Mouse (Mus musculus): ENCODE measurements around the gene Etl4. TPM values are rescaled to one million over a fixed set of nuclear protein-coding genes. Genes with fewer than 3 reads are reported as not detected.

The Etl4 gene
- total RNA-seq, 2 experiments from 2014 or later, result 59.9 to 60.0 TPM

DNA sequence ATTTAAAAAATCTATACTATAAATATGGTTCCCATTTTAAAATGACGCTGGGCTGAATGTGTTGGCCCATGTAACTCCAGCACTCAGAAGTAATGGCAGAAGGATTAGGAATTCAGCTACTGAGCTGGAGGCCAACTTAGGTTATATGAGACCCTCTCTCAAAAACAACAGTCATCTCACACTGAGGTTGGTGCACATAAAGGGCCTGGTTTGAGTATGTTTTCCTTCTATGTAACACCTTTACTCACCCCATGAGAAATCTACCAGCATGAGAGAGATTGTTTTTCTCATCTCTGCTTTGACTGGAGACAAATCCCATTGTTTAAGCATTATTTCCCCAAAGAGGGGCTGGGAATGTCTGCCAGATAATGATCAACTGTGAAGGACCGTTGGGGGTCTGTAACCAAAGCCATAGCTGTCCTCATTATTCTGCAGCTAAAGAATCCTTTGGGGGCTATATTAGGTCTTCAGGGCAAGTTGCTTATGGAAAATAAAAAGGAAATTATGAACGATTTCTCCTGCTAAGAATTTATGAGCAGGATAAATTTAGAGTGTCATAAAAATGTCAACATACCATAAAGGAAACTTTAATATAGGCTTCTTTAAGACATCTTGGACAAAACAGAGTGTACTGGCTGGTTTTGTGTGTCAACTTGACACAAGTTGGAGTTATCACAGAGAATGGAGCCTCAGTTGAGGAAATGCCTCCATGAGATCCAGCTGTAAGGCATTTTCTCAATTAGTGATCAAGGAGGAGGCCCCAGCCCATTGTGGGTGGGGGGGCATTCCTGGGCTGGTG lies 922.2 kb downstream of the Etl4 start:
- DNase-seq (ENCODE audit: low spot score in 2 of 2), result no peak

DNA sequence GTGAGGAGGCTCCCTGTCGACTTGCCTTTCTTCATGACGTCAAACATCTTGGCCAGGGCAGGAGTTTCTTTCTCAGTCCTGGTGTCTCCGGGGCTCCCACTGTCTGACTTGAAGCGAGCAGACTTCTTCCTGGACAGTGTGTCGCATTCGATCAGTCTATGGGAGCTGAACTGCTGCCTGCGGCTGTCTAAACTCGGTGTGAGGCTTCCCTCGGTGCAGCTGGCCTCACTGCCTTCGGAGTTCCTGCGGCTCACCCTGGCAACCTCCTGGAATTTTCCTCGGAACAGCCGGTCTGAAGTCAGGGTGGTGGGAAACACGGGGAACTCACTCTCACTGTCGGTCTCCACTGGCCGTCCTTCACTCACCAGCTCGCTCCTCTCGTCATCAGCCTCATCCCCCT lies 939.8 kb downstream of the Etl4 start:
- no peak for DNase-seq (ENCODE audit: low spot score in 2 of 2)

Small RNAs within 50 kb of the gene (microRNA-seq; reads per million reads assigned to microRNA genes)
- gene Gm44457, result 0 reads per million in 2 experiments

All from layer of hippocampus, postnatal 10 days (tissue).